Mouse (Mus musculus): Measurements from ENCODE around the gene Ccr2. TPM values are rescaled to one million over a fixed set of nuclear protein-coding genes. Genes with fewer than 3 reads are reported as not detected.
"Not testable (repeated sequence)": the region's sequence is repeated elsewhere in the genome, so short reads cannot be mapped to it uniquely, and the experiment has no call there.

Ccr2 gene
- under 1 TPM in 1 of 2 experiments, not detected in 1; 0.16 TPM for total RNA-seq (2021)

GRCm38 (mm10) chr9:124101723-124102122, at the start of gene Ccr2:
Gene Ccr2 (plus strand): TSS chr9:124101950.
- intact Hi-C loops (cut with DNase I): no loop called here
- no peak for DNase-seq

DNA sequence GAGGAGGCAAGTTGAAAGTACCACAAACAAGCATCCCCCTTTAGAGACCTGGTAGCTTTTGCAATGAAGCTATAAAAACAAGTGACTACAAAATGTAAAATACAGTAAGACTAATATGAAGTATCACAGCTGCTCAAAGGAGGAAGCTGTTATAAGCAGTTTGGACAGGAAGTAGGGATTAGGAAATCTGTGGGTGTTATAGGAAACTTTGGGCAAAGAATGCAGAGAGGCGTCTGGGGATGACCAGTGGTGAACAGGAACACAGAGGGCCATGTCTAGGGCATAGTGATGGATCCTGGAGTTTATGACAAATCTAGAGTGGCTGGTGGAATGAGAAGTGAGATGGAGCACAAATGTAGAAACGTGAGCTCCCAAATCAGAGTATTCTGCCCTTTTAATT, 48.2 kb upstream of the Ccr2 start:
- DNase-seq: no peak
- intact Hi-C loops (cut with DNase I): no loop called here

- no peak for DNase-seq
- intact Hi-C loops (cut with DNase I): no loop called here
Measured at GRCm38 (mm10) chr9:124056158-124056709, 45.5 kb upstream of the Ccr2 start.

- no peak for DNase-seq
- intact Hi-C loops (cut with DNase I): no loop called here
Measured at GRCm38 (mm10) chr9:124059660-124060352, 41.9 kb upstream of the Ccr2 start.

- intact Hi-C loops (cut with DNase I); DNase-seq: not testable (repeated sequence)
Measured at GRCm38 (mm10) chr9:124061474-124062432, 40.0 kb upstream of the Ccr2 start.

- intact Hi-C loops (cut with DNase I): no loop called here
- DNase-seq: no peak
Measured at GRCm38 (mm10) chr9:124066572-124067103, 35.1 kb upstream of the Ccr2 start.

- intact Hi-C loops (cut with DNase I): no loop called here
- DNase-seq: no peak
Measured at GRCm38 (mm10) chr9:124068098-124069058, 33.4 kb upstream of the Ccr2 start.

- DNase-seq: no peak
- intact Hi-C loops (cut with DNase I): no loop called here
Measured at GRCm38 (mm10) chr9:124071506-124071905, 30.2 kb upstream of the Ccr2 start.

DNA sequence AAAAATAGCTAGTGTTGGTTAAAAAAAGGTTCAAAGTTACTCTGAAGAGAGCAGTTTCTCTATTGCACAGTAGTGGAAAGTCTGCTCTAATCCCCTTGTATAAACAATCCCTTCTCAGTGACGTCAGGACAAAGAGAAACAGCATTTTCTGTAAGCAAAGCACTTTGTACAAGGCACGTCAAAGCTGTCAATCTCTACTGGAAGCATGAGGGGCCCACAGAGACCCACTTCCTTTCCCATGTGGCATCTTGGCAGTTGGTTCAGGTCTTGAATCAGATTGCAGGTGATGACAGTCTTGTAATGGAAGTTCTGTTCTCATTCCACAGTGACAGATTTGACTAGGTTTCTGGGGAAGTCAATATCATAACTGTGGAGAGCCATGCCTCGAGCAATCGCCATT, 21.9 kb upstream of the Ccr2 start:
- intact Hi-C loops (cut with DNase I): no loop called here
- DNase-seq: no peak

DNA sequence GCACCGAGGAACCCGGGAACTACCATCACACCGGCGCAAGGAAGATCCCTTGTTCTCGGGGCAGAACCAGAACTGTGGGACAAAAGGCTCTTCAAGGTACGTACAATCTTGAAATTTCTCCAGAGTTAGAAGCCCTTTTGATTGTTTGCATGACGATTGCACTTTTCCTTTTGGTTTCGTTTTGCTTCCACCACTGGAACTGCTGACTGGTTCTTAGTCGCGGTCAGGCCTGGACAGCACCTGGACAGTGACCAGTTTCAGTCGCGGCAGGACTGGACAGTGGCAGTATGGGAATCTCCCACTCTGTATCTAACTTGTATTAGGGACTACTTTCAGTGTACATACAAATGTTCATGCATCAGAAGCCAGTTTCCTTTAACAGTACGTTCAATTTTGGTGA, 21.3 kb upstream of the Ccr2 start:
- intact Hi-C loops (cut with DNase I); DNase-seq: not testable (repeated sequence)

DNA sequence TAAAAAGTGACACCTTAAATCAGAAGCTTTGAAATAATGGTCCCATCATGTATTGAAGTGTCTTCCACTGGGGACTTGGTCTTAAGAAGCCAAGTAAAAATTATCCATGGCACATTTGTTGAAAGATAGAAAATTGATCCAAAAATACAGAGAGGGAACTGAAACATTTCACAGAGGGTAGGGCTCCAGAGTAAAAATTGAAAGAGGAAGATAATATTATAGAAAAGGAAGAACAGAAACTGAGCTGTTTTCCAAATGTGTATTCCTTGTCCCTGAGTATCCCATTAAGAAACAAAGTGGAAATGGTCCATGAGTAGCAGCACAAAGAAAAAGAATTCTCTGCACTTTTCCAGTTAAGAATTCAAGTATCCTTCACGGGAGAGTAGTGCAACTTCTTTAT, 11.3 kb upstream of the Ccr2 start:
- intact Hi-C loops (cut with DNase I): no loop called here
- DNase-seq: no peak

GRCm38 (mm10) chr9:124099127-124099526, 2.6 kb upstream of the Ccr2 start:
- DNase-seq: no peak
- intact Hi-C loops (cut with DNase I): no loop called here

DNA sequence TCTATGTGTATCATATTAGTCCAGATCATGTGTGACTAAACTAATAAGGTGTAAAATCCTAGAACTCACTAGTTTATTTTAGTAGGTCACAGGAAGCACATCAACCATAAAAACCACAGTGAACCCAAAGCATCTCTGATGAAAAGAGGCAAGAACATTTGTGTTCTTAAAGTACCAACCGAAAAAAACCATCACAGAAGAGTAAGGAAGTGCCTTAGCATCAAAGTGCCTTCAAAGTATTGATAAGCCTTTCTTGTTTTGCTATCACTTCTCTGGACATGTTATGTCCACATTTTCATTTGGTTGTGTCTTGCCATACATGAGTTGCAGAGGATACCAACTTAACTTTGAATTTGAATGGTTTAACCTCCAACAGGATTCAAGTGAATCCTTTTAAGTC, 1.4 kb upstream of the Ccr2 start:
- DNase-seq: no peak
- intact Hi-C loops (cut with DNase I): no loop called here

DNA sequence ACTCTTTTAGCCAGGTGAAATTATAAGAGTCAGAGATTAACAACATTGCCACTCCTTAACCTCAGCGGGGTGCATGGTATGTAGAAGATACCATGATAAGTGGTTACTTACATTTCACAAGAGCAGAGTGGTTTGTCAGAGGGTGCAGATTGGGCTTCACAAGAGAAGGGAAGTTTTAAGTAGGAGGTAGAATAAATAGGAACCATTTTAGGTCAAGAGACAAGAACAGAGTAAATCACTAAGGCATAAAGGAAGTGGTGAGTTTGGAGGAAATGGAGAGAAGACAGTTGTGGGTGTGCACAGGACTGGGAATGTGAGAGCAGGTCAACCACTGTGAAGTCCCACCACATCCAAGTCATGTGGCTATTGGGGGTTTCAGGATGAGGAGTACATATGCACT, 1.4 kb downstream of the Ccr2 start:
- intact Hi-C loops (cut with DNase I): no loop called here
- DNase-seq: no peak

DNA sequence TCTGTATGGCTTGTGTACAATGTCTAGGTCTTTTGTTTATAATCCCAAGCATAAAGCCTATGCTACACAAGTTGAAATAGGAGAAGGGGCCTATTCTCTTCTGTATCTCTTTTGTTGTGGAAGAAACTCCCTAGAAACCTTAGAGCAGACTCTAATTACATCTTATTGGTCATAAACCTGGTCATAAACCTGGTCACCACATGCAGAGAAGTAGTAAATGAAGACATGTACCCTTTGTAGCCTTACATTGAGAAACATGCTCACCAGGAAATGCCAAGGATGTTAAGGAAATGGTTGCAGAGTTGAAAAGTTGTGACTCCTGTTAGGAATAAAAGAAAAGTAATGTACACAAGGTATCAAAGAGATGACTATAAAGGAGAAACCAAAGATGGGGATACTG, 3.4 kb downstream of the Ccr2 start:
- no peak for DNase-seq
- intact Hi-C loops (cut with DNase I): no loop called here

DNA sequence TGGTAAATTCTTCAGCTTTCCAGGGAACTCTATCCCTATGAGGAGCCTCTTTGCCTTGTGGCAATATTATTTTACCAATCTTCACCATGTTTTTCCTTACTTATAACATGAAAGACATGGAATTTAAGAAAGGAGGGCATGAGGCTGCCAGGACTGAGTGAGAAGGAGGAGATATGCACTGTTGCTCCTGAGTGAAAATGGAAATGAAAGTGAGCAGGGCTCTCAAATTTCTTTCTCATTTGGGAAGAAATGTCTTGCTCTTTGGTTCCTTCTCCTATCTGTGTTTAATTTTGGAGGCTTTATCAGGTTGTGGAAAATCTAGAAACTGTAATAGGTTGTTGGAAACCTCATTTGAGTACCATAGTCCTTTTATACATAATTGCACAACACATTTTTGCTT, 5.5 kb downstream of the Ccr2 start:
- no peak for DNase-seq
- intact Hi-C loops (cut with DNase I): no loop called here

DNA sequence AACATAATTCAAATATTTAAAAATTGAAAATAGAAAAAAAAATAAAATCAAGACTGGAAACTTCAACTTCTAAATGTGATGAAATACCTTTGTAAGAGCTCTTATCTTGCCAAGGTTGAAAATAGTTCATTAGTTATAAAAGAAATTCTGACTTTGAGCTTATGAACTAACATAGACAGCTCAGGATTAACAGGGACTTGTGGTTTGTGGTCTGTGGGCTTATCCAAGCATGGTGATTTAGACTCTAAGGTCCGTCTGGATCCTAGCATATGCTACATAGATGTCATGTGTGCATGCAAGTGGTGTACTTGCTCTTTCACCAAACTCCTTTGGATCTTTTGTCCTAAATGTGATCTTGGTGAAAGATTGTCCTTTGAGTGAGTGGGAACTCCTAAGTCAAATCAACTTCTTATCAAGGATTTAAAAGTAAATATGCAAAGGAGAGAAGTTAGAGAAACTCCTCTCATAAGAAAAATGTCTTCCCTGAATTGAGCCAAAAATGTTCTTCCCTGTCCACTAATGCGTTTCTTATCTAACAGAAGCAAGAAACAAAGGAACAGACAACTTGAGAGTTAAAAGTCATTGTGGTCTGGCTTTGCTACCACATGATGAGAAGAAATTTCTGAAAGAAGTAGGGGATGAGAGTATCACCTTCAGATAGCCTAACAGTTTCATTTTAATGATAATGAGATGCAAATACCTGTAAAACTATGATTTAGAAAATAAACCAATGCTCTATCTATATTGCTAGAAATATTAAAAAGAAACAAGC, 6.8 kb downstream of the Ccr2 start:
- intact Hi-C loops (cut with DNase I): no loop called here
- DNase-seq: no peak

GRCm38 (mm10) chr9:124111997-124112396, 10.2 kb downstream of the Ccr2 start:
- intact Hi-C loops (cut with DNase I): no loop called here
- DNase-seq: no peak

DNA sequence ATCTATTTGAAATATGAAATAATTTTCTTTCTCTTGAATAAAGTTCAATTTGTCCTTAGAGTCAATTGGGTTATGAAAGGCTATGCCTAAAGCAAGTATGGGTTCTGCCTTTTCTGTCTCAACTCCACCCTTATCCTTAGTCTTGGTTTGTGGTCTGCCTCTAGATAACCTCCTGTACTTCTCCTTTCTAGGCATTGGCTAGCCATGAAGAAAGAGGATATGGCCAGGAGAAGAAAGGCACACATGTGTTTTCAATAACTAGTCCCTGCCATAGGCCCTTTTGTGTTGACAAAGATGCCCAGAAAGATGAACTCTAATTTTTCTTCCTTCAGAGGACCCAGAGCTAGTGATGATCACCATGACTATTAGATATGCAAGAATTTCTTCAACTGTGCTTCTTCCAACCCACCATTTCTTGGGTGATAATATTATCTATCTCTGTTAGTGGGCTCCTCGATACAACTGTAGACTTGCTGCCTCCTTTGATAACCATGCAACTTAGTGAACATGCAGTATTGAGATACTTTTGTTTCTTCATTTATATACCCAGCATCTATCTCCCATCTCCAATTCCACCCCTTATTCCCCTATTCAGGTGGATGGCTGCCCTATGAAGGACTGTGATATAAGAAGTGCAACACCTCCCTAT, 11.0 kb downstream of the Ccr2 start:
- no peak for DNase-seq
- intact Hi-C loops (cut with DNase I): no loop called here

Measured in left cerebral cortex, postnatal 4 days (tissue).